Mouse (Mus musculus) MEL-GATA-1-ER (cell line): ENCODE measurements at regions not wholly inside any gene's neighbourhood (a gene's known extent, or its start where the extent isn't known, plus 50 kb on each side); places are given as distances from the start of the nearest gene placed in this dataset.

Experiments used
- DNase-seq: peaks from one replicate; pipeline ENCODE4 v3.0.0-alpha.2; 2012; ENCODE audit warnings: low read depth; ENCODE audit errors: extremely low read depth

DNA sequence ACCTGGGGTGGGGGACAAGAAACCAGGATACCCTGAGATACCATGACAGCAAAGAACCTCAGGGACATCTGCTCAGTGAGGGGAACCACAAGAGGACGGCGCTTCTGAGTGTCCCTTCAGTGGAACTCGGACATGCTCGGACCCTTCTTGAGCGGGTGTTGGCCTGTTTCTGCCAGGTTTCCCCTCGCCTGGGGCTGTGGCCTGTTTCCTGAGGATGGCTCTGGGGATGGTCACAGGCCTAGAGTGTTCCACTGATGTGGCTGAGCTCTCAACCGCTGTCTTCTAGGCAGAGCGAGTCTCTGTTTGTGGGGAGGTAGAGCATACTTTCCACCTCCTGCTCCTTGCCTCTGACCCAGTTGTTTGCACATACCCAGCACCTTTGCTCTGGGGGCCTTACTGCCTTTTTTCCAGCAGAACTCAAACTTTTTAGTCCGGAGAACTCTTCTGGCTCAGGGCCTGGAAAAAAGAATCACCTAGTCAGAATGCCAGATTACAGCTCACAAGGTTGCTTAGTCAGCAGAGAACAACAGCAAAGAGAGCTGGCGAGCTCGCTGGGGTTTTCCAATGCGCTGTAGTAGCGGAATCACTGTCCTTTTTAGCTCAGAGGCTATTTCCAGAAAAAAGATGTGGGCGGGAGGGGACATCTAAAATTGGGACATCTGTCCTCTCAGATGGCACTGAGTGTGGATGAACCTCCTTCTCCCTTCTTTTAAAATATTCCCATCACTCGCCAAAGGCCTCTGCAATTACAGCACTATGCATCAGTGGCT lies 65.3 kb downstream of the Med10 start:
- DNase-seq, result no peak

DNA sequence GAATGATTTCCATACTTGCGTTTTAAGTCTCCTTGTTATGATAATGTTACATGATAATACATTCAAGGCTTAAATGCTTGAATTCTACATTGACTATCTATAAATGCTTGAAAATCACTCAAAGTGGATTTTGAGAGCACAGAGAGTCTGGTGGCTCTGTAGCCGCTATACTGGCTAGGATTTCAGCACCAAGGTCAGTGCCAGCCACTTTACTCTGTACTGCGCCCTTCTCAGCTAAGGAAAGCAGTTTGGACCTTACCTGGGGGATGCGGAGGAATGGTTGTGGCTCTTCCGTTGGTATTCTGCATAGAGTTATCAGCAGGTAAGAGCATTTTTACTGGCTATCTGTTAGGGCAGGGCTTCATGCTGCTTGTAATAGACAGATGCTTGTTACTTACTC lies 94.3 kb downstream of the Med10 start:
- DNase-seq, result peak; percentile 3

DNA sequence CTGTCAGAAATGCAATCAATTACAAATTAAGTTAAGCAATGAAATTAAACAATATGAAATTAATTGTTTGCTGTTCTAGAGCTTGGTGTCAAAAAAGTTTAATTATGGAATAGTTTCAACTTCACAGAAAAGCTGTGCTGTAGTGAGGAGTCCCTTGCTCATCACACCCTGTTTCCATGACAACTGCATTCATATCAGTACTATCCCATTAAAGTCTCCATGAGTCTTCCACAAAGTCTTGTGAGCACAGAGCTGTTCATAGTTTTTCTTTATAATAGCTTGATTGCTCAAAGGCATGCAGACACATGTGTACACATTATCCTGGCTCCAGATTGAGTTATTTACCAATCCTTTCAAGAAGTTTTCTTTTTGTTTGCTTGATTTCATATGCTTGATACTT lies 98.9 kb downstream of the Med10 start:
- DNase-seq, result no peak

DNA sequence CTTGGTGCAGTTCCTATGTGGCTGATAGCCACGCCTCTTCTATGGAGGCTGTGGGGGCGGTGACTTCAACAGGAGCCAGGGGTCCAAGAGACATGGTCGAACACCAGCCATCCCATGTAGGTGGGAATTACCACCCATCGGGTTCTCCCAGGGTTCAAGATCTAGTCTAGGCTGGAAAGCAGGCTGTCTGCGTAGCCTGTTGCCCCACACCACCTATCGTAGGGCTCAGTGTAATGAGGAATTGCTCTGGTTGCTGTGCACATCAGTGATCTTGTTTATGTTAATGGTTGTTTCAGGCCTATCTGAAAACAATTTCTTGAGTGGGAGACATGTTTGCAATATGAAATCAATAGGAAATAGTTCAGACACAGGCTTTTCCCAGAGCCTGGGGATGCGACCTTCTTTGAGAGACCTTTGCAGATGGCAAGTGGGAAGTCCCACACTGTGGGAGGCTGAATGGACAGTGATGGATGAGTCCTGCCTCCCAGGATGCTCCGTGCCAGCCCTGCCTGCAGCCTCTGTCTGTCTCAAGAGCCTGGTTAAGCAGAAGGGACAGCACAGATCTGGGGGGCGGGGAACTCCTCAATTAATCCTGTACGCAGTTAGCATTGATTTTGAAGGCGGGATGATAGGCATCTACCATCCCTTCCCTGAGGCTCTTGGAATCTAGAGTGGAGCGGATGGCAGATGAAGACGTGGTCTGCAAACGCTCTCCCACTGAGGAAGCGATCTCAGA lies 104.8 kb downstream of the Med10 start:
- no peak for DNase-seq

DNA sequence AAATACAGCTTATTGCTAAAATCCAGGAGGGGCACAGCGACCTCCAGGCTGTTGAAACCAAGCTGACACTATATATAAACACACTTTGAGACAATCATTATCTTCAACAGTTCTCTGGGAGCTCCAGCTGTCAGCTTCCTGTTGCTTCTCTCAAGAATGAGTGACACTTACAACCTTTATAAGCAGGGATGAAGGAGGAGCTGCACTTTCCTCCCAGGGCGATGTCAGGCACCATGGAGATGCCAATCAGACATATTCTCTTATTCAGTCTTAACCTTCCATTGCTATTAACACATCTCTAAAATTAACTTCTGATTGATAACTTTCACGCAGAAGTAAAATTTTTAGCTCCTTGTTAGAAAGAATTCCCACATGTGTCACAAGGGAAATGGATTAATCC lies 113.6 kb downstream of the Med10 start:
- DNase-seq, result no peak

DNA sequence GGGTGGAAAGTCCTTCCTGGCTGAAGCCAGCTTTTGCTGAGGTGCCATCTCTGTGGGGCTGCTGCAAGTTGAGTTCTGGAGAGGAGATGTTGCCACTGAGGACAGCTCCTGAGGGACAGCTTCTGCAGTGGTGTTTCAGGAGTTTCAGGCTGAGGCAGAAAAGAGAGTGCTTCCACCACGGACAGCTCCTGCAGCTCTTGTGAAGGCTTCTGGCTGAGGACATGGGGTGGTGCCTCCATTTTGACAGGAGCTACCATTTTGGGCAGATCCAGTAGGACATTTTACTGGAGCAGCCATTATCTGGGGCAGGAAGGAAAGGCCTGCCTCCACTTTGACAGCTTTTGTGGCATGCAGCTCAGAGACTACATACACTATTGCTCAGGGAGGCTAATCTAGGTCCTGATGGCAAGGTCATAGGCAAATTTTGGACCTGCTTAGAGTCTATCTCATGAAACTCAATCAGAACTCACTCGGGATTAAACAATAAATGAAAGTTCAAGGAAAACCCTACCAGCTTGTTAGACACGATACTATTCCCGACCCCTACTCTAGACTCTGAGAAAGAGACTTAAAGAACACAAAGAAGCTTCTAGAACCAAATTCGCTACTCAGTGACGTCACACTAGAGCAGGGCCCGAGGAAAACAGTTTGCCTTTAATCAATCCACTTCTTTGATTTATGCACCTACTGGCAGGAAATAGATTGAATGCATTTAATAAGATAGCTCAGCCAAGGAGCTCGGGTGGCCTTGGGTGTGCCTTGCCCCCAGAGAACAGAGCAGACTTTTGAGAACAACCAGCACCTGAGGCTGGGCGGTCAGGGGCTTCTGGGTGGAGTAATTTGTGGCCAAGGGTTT lies 130.7 kb downstream of the Med10 start:
- no peak for DNase-seq

DNA sequence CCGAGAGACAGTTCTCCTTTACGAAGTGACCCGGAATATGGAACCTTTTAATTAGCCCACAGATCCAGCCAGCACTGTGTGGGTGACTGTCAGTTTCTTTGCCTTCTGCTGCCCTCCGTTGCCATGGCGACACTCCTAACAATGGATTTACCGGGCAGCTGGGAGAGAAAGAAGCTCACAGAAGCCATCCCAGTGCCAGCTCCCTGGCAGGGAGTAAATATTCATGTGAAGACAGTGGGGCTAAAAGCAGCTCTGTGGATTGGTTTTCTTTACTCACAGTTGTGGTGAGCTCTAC lies 131.3 kb downstream of the Med10 start:
- DNase-seq, result no peak

DNA sequence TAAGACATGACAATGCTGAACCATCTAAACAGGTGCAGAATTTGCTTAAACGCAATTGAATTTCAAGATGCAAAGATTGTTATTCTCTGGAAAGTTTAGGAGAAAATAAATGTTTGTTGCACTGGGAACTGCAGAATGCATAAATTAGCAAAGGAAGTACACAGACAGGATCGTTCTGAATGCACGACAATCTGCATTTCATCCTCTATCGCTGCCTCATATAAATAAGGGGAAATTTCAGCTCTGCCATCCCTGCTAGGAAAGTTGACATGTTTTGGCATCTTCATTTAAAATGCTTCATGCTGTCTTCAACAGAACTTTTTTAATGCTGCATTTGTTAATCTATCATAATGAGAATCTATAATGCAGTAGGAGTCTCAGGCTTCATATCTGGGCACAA lies 137.6 kb downstream of the Med10 start:
- no peak for DNase-seq

DNA sequence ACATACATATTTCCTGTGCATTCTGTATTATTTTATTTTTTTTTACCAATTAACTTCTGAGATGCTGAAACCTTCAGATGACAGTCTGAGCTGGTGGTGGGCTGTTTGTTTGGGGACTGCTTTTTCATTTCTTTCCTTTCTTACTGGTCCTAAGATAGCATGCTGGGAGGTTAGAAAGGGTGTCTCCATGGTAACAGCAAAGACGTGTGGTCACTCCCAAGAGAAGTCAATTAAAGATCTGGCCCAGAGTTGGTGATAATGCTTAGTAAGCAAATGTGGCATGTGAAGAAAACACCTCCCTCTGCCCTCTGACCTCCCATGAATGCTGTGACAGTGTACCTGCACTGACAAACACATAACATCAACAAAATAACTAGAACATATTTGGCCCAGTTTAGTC lies 142.5 kb downstream of the Med10 start:
- DNase-seq, result no peak

DNA sequence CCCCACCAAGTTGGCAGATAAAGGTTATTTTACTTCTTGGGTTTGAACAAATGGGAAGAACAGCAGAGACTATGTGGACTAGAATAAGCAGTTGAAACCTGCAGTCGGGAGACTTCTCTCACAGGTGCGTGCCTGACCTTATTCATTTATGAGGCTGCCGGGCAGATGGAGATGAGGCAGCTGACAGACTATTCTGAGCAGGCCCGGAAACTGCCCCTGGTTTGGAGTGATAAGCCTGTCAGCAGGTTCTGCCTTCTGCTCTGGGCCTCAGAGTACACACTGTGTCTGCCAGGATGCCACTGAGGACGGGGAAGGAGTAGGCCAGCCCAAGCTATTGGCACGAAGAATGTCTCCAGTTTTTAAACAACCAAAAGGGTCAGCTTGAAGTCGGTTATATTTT lies 144.4 kb downstream of the Med10 start:
- DNase-seq, result peak; percentile 0

DNA sequence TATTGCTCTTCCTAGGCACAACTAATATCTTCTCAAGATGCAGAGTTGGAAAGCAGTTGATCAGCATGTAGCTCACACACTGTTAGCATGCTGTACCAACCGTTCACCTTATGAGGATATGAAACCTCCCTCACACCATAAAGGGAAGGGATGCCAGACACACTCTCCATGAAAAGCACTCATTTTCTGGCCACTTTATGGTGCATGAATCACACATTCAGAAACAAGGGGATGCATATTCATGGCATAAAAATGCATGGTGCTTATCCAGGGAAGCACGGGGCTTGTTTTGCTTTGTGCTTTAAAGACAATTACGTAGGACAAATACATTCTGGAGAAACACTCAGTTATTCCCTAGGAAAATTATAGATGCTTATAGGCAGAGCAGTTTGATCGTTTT lies 149.9 kb downstream of the Med10 start:
- no peak for DNase-seq

DNA sequence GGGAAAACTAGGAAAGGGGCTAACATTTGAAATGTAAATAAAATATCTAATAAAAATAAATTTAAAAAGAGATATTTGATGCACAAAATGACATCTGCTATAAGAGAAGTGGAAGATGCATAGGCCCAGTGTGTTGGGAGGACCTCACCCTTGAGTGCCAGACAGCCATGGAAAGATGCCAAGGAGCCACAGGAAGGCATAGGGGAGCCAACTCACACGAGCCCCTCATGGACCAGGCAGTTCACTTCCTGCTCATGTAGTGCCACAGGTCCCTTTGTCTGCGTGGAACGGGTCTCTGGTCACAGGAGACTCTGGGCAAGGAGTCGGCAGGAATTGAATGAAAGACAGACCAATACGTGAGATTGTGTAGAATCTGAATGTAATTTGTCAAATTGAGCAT lies 152.0 kb downstream of the Med10 start:
- no peak for DNase-seq

DNA sequence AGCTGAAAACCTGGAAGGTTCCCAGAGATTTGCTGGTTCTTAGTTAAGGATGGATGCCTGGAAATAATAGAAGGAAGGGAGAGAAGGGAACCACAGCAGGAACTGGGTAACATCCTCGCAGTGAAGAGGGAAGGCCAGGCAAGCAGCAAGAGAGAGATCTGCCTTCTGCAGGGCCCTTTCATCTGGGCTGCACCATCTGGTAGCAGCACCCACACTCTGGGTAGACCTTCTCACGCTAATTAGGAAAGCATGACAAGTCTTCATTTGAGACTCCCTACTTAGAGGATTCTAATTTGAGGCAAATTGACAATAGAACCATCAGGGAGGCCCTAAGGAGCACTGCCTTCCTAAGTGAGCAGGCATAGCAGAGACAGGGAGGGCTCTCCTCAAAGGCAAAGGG lies 153.3 kb downstream of the Med10 start:
- no peak for DNase-seq

DNA sequence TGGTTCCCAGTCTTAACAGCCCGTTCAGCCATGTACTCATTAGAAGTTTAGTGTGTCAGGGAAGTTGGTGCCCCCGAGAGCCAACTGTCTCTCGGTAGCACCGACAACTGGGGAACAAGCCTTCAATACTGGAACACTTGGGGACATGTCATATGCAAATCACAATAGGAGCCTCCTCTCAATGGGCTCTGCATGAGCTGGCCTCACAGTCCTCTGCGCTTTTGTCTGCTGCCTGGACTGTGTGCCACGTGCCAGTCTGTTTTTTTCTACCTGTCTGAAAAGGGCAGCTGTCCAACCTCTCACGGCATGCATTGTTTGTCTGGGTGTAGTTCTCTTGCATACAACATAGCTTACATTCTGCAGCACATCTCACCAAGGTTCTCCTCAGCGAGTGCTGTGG lies 161.7 kb downstream of the Med10 start:
- no peak for DNase-seq

DNA sequence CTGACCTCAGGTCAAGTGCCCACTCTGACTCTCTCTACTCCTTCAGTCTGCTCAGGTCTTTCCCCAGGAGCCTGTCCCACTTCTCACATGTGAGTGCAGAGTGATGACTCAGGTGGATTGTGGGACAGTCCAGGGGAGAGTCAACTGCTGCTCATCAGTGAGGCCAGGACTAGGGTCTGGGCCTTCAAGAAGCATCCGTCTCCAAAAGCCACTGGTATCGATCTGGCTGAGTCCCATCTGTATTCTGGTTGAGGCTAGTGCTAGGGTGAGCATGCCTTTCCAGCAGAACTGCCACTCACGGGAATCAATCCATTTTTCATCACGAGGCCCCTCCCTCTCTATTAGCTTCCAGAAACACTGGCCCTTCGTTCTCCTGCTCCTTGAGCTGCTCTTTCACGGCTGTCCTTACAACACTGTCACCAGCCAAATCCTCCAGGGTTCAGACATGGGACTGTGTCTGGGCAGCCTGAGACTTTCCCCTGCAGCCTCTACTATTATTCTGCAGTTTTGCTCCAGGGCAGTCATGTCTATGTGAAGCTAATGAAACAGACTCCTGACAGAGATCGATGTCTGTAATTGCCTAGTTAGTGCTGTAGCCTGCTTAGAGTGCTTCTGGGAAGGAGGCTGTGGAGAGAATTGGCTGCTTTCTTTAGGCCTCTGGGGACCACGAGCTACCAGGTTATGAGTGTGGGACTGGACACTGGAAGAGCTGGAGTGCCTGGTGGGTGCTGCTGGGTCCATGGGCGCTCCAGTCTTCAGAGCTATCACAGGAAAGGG lies 169.3 kb downstream of the Med10 start:
- DNase-seq, result no peak

DNA sequence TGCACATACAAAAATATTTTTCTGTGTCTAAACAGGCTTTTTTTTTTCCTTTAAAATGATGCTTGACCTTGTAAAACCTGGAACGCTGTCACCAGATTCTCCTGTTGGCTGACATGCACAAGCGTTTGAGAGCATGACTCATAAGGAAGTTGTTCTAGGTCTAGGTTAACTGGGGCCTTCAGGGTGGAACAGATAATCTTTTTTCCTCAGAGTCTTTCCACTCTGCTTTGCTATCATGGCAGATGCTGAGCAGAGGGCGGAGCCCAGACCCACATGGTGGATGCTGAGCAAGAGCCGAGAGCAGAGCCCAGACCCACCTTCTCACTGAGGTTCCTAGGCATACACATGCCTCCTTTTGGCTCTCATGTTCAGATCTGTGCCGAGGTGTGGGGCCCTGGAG lies 172.6 kb downstream of the Med10 start:
- peak; percentile 41 for DNase-seq

DNA sequence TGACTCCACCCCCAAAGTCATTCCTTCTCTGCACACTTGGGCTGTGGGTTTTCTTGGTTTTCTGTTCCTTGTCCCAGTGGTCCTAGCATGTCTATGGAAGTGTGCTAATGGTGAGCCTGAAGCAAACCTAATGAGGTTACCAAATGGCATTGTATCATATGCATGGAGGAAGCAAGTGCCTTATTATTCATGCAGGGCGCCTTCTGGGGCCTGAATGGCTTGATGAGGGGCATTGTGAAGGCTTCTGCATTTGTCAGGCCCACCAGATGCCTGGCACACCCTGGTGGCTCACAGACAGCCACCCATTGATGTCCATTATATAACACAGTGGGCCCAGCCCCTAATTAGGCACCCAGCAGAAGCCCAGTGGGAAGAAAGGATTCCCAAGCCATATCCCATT lies 182.0 kb downstream of the Med10 start:
- no peak for DNase-seq

DNA sequence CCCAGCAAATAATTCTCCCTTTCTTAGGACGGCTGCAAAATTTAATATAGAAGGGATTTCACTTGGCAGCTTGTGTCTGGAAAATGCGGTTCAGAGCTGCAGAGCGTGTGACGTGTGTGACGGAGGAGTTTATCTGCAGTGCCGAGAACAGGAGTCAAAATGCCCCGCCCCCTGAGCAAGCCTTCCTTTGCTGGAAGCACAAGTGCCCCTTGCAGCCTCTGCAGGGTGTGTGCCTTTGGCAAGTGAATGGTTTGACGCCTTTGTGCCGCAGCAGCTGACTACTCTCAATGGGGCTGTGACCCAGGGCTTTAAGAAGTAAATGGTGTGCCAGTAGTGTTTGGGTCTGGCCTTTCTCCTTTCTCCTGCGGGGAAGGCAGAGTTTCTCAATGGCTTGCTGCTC lies 185.0 kb downstream of the Med10 start:
- DNase-seq, result no peak

DNA sequence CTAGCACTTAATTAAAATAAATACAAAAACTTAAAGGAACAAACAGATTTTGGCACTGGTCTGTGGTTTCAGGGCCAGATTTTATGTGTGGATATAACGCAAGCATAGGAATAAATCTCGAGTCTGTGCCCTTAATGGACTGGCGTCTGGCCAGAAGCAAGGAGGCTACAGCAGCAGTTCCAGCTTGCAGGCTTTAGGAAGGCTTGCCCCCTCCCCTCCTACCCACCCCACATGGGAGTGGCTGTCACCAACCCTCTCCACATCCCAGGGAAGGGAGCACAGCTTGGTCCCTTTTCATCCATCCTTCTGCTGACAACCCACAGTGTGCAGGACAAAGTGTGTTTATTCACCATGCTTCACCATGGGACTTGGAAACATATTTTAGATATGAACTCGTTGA lies 186.1 kb downstream of the Med10 start:
- no peak for DNase-seq

DNA sequence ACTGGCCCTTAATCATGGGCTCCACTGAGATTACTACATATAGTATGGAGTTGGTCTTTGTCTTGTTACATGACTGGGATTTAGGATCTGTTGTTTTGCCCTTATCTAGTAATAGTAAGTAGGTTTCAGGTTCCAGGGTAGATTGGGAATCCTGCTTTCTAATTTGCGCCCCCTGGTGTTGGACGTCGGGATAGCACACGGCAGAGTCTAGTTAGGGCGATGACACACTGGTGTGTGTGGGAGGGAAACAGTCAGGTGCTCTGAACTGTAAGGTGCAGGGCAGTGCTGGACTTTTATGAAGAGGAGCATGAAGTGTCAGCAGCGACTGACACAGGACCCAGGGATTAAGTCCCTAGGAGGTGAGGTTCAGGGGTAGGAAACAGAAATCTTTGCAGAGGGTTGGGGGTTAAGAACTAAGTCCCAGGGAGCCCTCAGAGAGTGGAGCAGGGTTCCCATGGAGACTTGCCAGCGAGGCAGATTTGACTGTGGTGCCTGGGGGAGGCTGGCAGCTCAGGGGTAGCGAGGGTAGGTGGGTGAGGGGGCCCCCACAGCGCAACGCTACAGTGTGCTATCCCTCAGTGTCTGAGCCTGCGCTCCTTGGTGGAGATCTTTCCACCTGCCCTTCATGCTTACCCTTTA lies 189.2 kb downstream of the Med10 start:
- DNase-seq, result no peak

DNA sequence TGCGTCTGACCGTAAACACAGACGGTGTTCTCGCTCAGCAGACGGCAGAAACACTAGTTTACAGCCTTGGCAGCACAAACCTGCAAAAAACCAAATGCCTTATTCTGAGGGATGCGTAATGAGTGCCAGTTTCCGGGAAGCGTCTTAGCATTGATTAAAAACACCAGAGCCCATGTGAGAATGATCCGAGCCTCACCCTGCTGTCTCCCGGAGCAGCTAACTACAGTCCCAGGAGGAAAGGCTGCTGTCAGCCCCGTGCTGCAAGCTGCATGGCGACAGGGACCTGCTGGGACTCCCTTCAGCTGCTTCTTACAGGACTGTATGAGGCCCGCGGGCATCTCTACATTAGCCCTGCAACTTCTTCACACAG lies 189.7 kb downstream of the Med10 start:
- no peak for DNase-seq
